Mouse (Mus musculus) brain, embryonic 14.5 days (tissue): Measurements from ENCODE around the gene H13. TPM values are rescaled to one million over a fixed set of nuclear protein-coding genes. Genes with fewer than 3 reads are reported as not detected.

Experiments used
- DNase-seq: peaks from one replicate; pipeline ENCODE4 v3.0.0-alpha.2; 2011; ENCODE audit warnings: low read depth
- CTCF ChIP-seq: fragments of 200-500 bp; IDR thresholded peaks from 2 replicates; pipeline ENCODE4 v1.5.1; 2012; ENCODE audit warnings: inconsistent platforms, mild to moderate bottlenecking, moderate library complexity, borderline replicate concordance; ENCODE audit not compliant: insufficient read depth, insufficient read length; ENCODE audit errors: extremely low read depth
- POLR2A ChIP-seq: fragments of 200-500 bp; IDR thresholded peaks from 2 replicates; pipeline ENCODE4 v1.6.1; 2012; ENCODE audit warnings: mild to moderate bottlenecking, inconsistent platforms, borderline replicate concordance; ENCODE audit not compliant: poor library complexity, insufficient read depth, insufficient read length, severe bottlenecking; ENCODE audit errors: extremely low read depth
- polyA plus RNA-seq: library from polyadenylated mRNA; depleted of rRNA; stranded (reverse); fragments of >200 nt; gene quantifications from 2 replicates; pipeline ENCODE4 v1.2.3, GENCODE M21; 2012; rRNA removed

H13 gene
- polyA plus RNA-seq: 188 and 200 TPM in 2 replicates

- TF ChIP-seq CTCF (peak; percentile 97), POLR2A (peak; percentile 86; the same call in 1 of the 2 replicates)
- DNase-seq: peak; percentile 98
Observed at GRCm38 (mm10) chr2:152669256-152669638, at the start of gene H13. TSS of gene H13 (plus strand) at chr2:152669461.

GRCm38 (mm10) chr2:152620367-152621134 lies 48.7 kb upstream of the H13 start:
- no peak for TF ChIP-seq CTCF
- TF ChIP-seq POLR2A: no peak
- DNase-seq: no peak

GRCm38 (mm10) chr2:152622151-152622550 lies 47.1 kb upstream of the H13 start:
- TF ChIP-seq CTCF (no peak), POLR2A (no peak)
- no peak for DNase-seq

GRCm38 (mm10) chr2:152622953-152623352 lies 46.3 kb upstream of the H13 start, which contains the start of gene Defb25:
TSS of gene Defb25 (minus strand) at chr2:152623053.
- no peak for TF ChIP-seq POLR2A
- TF ChIP-seq CTCF: no peak
- DNase-seq: no peak

GRCm38 (mm10) chr2:152624566-152624965 lies 44.7 kb upstream of the H13 start:
- no peak for DNase-seq
- no peak for TF ChIP-seq POLR2A
- no peak for TF ChIP-seq CTCF

- DNase-seq: peak; percentile 68
- no peak for TF ChIP-seq POLR2A
- no peak for TF ChIP-seq CTCF
Observed at GRCm38 (mm10) chr2:152625256-152625655, 44.0 kb upstream of the H13 start.

GRCm38 (mm10) chr2:152626774-152627591 lies 42.3 kb upstream of the H13 start, which contains the start of gene Rem1:
TSS of gene Rem1 (plus strand) at chr2:152626951.
- no peak for TF ChIP-seq POLR2A
- TF ChIP-seq CTCF: no peak
- no peak for DNase-seq

- TF ChIP-seq CTCF: no peak
- no peak for TF ChIP-seq POLR2A
- DNase-seq: no peak
Observed at GRCm38 (mm10) chr2:152628066-152628465, 41.2 kb upstream of the H13 start.

GRCm38 (mm10) chr2:152629239-152629638 lies 40.0 kb upstream of the H13 start:
- DNase-seq: no peak
- TF ChIP-seq CTCF (no peak), POLR2A (no peak)

GRCm38 (mm10) chr2:152629904-152630303 lies 39.4 kb upstream of the H13 start:
- TF ChIP-seq POLR2A (no peak), CTCF (no peak)
- no peak for DNase-seq

- DNase-seq: peak; percentile 53
- TF ChIP-seq POLR2A (no peak), CTCF (no peak)
Observed at GRCm38 (mm10) chr2:152633334-152633733, 35.9 kb upstream of the H13 start.
